In genomic region chr8:85329506-85329905, GRCm38 (mm10) we compare ENCODE assay signal across 16 mouse cellular contexts. TPM values are rescaled to one million over a fixed set of nuclear protein-coding genes. Genes with fewer than 3 reads are reported as not detected.
DNase-seq lines count a peak whose midpoint lies in the region; ATAC-seq and TF ChIP-seq lines count a peak whose summit lies in the region.
"Had no signal": no experiment of that assay in that cellular context is flagged by ENCODE, and none has a peak within 500 bp of the region (broad histone marks: within the 10 kb centered on the region; RNA-seq: fewer than 3 reads in every experiment).

No protein-coding gene starts in this region.

- no peaks in the 10 kb centered on the region for H3K4me1 ChIP-seq in heart, embryonic 15.5 days (replicated peaks)
- no peaks in the 10 kb centered on the region for H3K4me1 ChIP-seq in midbrain, embryonic 11.5 days (ENCODE audit: control insufficient read depth, insufficient read depth, low read length)
- H3K4me1 ChIP-seq: lung, embryonic 15.5 days had no signal

- H3K9me3 ChIP-seq in heart, embryonic 15.5 days (replicated peaks): no peaks in the 10 kb centered on the region
- H3K9me3 ChIP-seq in midbrain, embryonic 11.5 days (ENCODE audit: control insufficient read depth, low read length): no peaks in the 10 kb centered on the region
- H3K9me3 ChIP-seq: lung, embryonic 15.5 days; megakaryocyte, embryonic 14.5 days had no signal

- in situ Hi-C loops in Patski (cut with MboI; ENCODE audit: low pct_unique_long_range_greater_than_20kb): no loop called here

- H3K4me3 ChIP-seq in heart, embryonic 15.5 days: no peak overlapping the region
- H3K4me3 ChIP-seq in midbrain, embryonic 11.5 days (ENCODE audit: low read depth, low read length): no peak overlapping the region
- H3K4me3 ChIP-seq: lung, embryonic 15.5 days; megakaryocyte, embryonic 14.5 days had no signal

- H3K27me3 ChIP-seq in Patski: no peaks in the 10 kb centered on the region
- H3K27me3 ChIP-seq in heart, embryonic 15.5 days: no peaks in the 10 kb centered on the region
- H3K27me3 ChIP-seq in midbrain, embryonic 11.5 days (ENCODE audit: control insufficient read depth, insufficient read depth, low read length): no peaks in the 10 kb centered on the region
- H3K27me3 ChIP-seq: lung, embryonic 15.5 days; megakaryocyte, embryonic 14.5 days had no signal

- CTCF ChIA-PET in Patski (lab: Charles Lee): interaction anchor here (1.1 to 1.4 kb wide), 3 partner anchors 12 to 68 kb away, joined by 3 to 7 read pairs (median 4); no protein-coding TSS in a partner anchor

- peaks cover 63% of the 10 kb centered on the region for H3K36me3 ChIP-seq in heart, embryonic 15.5 days
- H3K36me3 ChIP-seq in midbrain, embryonic 11.5 days (ENCODE audit: control insufficient read depth, insufficient read depth, low read length): no peaks in the 10 kb centered on the region
- H3K36me3 ChIP-seq: lung, embryonic 15.5 days had no signal

- no peak overlapping the region for H3K4me2 ChIP-seq in heart, embryonic 15.5 days
- no peak overlapping the region for H3K4me2 ChIP-seq in midbrain, embryonic 11.5 days
- H3K4me2 ChIP-seq: liver, embryonic 11.5 days; lung, embryonic 15.5 days had no signal

- no peak overlapping the region for H3K27ac ChIP-seq in heart, embryonic 15.5 days
- no peak overlapping the region for H3K27ac ChIP-seq in midbrain, embryonic 11.5 days (ENCODE audit: low read depth, low read length)
- H3K27ac ChIP-seq: lung, embryonic 15.5 days had no signal

- no peak overlapping the region for H3K9ac ChIP-seq in heart, embryonic 15.5 days
- no peak overlapping the region for H3K9ac ChIP-seq in midbrain, embryonic 11.5 days (ENCODE audit: low read length)
- H3K9ac ChIP-seq: forebrain, postnatal 0 days; lung, embryonic 15.5 days had no signal

- WGBS in heart, embryonic 15.5 days: 50% methylated on average over 1 of the region's 1 CpGs
- 50% methylated on average over 1 of the region's 1 CpGs for WGBS in midbrain, embryonic 11.5 days

- ATAC-seq in Patski: peak; percentile 95
- ATAC-seq in heart, embryonic 15.5 days (replicated peaks; ENCODE audit: insufficient number of reproducible peaks, insufficient read depth, low FRiP score, low read depth): peak; percentile 43; the same call in 1 of the 2 replicates
- no peak for ATAC-seq in midbrain, embryonic 11.5 days (ENCODE audit: low FRiP score)
- ATAC-seq: CD4-positive, CD25-positive, alpha-beta regulatory T cell, adult 4 months; forebrain, postnatal 0 days had no signal

- POLR2A ChIA-PET in Patski (lab: Charles Lee): no interaction called here

- no peak for TF ChIP-seq CTCF in Patski (IDR thresholded peaks at IDR 0.05)

- peak; percentile 29 to 46 for DNase-seq in heart, adult 18-20 months
- DNase-seq in heart, postnatal 4 days: no peak
- DNase-seq in 3T3-L1 (ENCODE audit: low read depth, low spot score): peak; percentile 97
- DNase-seq in Patski (ENCODE audit: low read depth, low spot score): peak; percentile 78
- no peak for DNase-seq in T-cell, adult 2 months (ENCODE audit: low spot score)
- no peak for DNase-seq in midbrain, embryonic 11.5 days (ENCODE audit: low spot score, missing footprints)
- DNase-seq: cerebellum, adult 11-12 months; forebrain, postnatal 0 days; layer of hippocampus, adult 9-11 months; right cerebral cortex, postnatal 14 days; thymus, adult 18-20 months had no signal

RNA-seq across cellular contexts. Expression of gene Vps35, which starts 29.9 kb away (rescaled TPM):
- 10 to 100 TPM; 69.0 to 71.6 TPM for total RNA-seq in heart, adult 18-20 months (2021)
- 10 to 100 TPM; 74.5 to 78.3 TPM for total RNA-seq in heart, postnatal 4 days (2021)
- 163 TPM for polyA plus RNA-seq in Patski (2021)
- 103 and 106 TPM in 2 replicates for polyA plus RNA-seq in heart, embryonic 15.5 days (2015; fragmentation: Nextera tagmentation; extraction: Ambion mirVana)
- 182 and 208 TPM in 2 replicates for polyA plus RNA-seq in midbrain, embryonic 11.5 days (2014; fragmentation: Nextera tagmentation; extraction: Ambion mirVana)

RNA-seq across cellular contexts. Expression of gene Orc6, which starts 30.1 kb away (rescaled TPM):
- 1 to 10 TPM; 5.8 to 6.8 TPM for total RNA-seq in heart, adult 18-20 months (2021)
- total RNA-seq in heart, postnatal 4 days (2021): 10 to 100 TPM; 27.7 to 30.3 TPM
- polyA plus RNA-seq in Patski (2021): 52.7 TPM
- 48.1 and 56.1 TPM in 2 replicates for polyA plus RNA-seq in heart, embryonic 15.5 days (2015; fragmentation: Nextera tagmentation; extraction: Ambion mirVana)
- polyA plus RNA-seq in midbrain, embryonic 11.5 days (2014; fragmentation: Nextera tagmentation; extraction: Ambion mirVana): 140 and 143 TPM in 2 replicates

RNA-seq across cellular contexts. Expression of gene Mylk3, which starts 56.6 kb away (rescaled TPM):
- total RNA-seq in heart, adult 18-20 months (2021): 100 to 1,000 TPM; 473 to 486 TPM
- total RNA-seq in heart, postnatal 4 days (2021): 100 to 1,000 TPM; 245 to 262 TPM
- not detected for polyA plus RNA-seq in Patski (2021)
- 214 and 224 TPM in 2 replicates for polyA plus RNA-seq in heart, embryonic 15.5 days (2015; fragmentation: Nextera tagmentation; extraction: Ambion mirVana)
- polyA plus RNA-seq in midbrain, embryonic 11.5 days (2014; fragmentation: Nextera tagmentation; extraction: Ambion mirVana): 1.7 and 2.1 TPM in 2 replicates
- polyA plus RNA-seq: CD4-positive, CD25-positive, alpha-beta regulatory T cell, adult 4 months had no signal

Comparison
In these comparisons a context has a peak if more than half of its experiments do, and no peak if none do; other contexts are left out.
1. DNase-seq: peak in heart, adult 18-20 months (2 of 2), 3T3-L1 (single experiment) and Patski (single experiment); none in heart, postnatal 4 days (single experiment), T-cell, adult 2 months (single experiment) and midbrain, embryonic 11.5 days (single experiment).
2. RNA of gene Mylk3, which starts 56.6 kb away (polyA plus RNA-seq): 214 to 224 TPM in heart, embryonic 15.5 days; 1.7 to 2.1 TPM in midbrain, embryonic 11.5 days and not detected in Patski (single experiment); every median in the first group is over 10 times any median in the second.